In the genomic region with DNA sequence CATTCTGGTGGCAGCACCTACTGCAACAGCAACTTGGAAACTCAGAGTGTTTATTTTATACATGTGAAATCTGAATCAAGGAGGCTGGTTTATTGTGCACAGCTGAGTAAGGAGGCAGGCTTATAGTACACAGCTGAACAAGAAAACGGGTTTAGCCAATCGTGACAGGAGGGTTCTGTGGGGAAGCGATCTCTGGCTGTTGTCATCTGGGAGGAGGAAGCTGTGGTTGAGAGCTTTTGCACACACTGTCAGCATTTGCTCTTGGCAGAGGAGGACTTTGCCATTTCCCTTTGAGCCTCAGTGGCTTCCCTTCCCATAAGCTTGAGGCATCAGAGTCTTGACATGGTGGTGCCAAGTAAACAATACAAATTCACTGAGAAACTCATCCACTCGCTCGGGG, we compare ENCODE assay signal across 12 mouse cellular contexts. TPM values are rescaled to one million over a fixed set of nuclear protein-coding genes. Genes with fewer than 3 reads are reported as not detected.
DNase-seq lines count a peak whose midpoint lies in the region; ATAC-seq and TF ChIP-seq lines count a peak whose summit lies in the region.
"Had no signal": no experiment of that assay in that cellular context is flagged by ENCODE, and none has a peak within 500 bp of the region (broad histone marks: within the 10 kb centered on the region; RNA-seq: fewer than 3 reads in every experiment).

No protein-coding gene starts in this region.

- H3K36me3 ChIP-seq in intestine, embryonic 16.5 days (ENCODE audit: control insufficient read depth, insufficient read depth, low read length) = no peaks in the 10 kb centered on the region
- H3K36me3 ChIP-seq in forebrain, embryonic 14.5 days (ENCODE audit: control insufficient read depth, insufficient read depth, low read length) = no peaks in the 10 kb centered on the region
- H3K36me3 ChIP-seq in hindbrain, postnatal 0 days (ENCODE audit: insufficient read depth, low read length) = no peaks in the 10 kb centered on the region
- H3K36me3 ChIP-seq: embryonic facial prominence, embryonic 12.5 days; limb, embryonic 12.5 days; neural tube, embryonic 12.5 days had no signal

- H3K27ac ChIP-seq in intestine, embryonic 16.5 days (ENCODE audit: low read length) = no peak overlapping the region
- H3K27ac ChIP-seq in forebrain, embryonic 14.5 days (ENCODE audit: low read depth, low read length) = no peak overlapping the region
- H3K27ac ChIP-seq in hindbrain, postnatal 0 days = no peak overlapping the region
- H3K27ac ChIP-seq: embryonic facial prominence, embryonic 12.5 days; heart, adult 2 months; limb, embryonic 12.5 days; neural tube, embryonic 12.5 days had no signal

- H3K9ac ChIP-seq in intestine, embryonic 16.5 days (ENCODE audit: low read depth, low read length) = no peak overlapping the region
- no peak overlapping the region for H3K9ac ChIP-seq in forebrain, embryonic 14.5 days (ENCODE audit: low read length)
- no peak overlapping the region for H3K9ac ChIP-seq in hindbrain, postnatal 0 days (replicated peaks; ENCODE audit: low read length)
- H3K9ac ChIP-seq: embryonic facial prominence, embryonic 12.5 days; limb, embryonic 12.5 days; neural tube, embryonic 12.5 days had no signal

- H3K9me3 ChIP-seq in intestine, embryonic 16.5 days (ENCODE audit: control insufficient read depth, low read length) = no peaks in the 10 kb centered on the region
- H3K9me3 ChIP-seq in forebrain, embryonic 14.5 days (replicated peaks; ENCODE audit: control insufficient read depth, low read length) = no peaks in the 10 kb centered on the region
- no peaks in the 10 kb centered on the region for H3K9me3 ChIP-seq in hindbrain, postnatal 0 days (ENCODE audit: low read length)
- H3K9me3 ChIP-seq: embryonic facial prominence, embryonic 12.5 days; limb, embryonic 12.5 days; neural tube, embryonic 12.5 days had no signal

- no peak overlapping the region for H3K4me3 ChIP-seq in intestine, embryonic 16.5 days (ENCODE audit: low read length)
- no peak overlapping the region for H3K4me3 ChIP-seq in forebrain, embryonic 14.5 days (ENCODE audit: low read depth, low read length)
- H3K4me3 ChIP-seq in hindbrain, postnatal 0 days (ENCODE audit: low read length) = no peak overlapping the region
- H3K4me3 ChIP-seq: embryonic facial prominence, embryonic 12.5 days; heart, adult 2 months; limb, embryonic 12.5 days; neural tube, embryonic 12.5 days had no signal

- ATAC-seq in intestine, embryonic 16.5 days = no peak
- ATAC-seq in forebrain, embryonic 14.5 days = no peak
- no peak for ATAC-seq in hindbrain, postnatal 0 days

- WGBS in intestine, embryonic 16.5 days = 58% methylated on average over 5 of the region's 5 CpGs
- 87% methylated on average over 5 of the region's 5 CpGs for WGBS in forebrain, embryonic 14.5 days
- 69% methylated on average over 5 of the region's 5 CpGs for WGBS in hindbrain, postnatal 0 days

- H3K27me3 ChIP-seq in intestine, embryonic 16.5 days (replicated peaks; ENCODE audit: control insufficient read depth, insufficient read depth, low read length) = no peaks in the 10 kb centered on the region
- H3K27me3 ChIP-seq in forebrain, embryonic 14.5 days (replicated peaks; ENCODE audit: control insufficient read depth, insufficient read depth, low read length) = no peaks in the 10 kb centered on the region
- H3K27me3 ChIP-seq in hindbrain, postnatal 0 days (ENCODE audit: insufficient read depth, low read length) = no peaks in the 10 kb centered on the region
- H3K27me3 ChIP-seq: embryonic facial prominence, embryonic 12.5 days; neural tube, embryonic 12.5 days had no signal

- no peak for TF ChIP-seq CTCF in hindbrain, postnatal 0 days (IDR thresholded peaks at IDR 0.05; ENCODE audit: low read depth)

- DNase-seq in heart, adult 18-20 months = peak; percentile 12 to 67
- DNase-seq in heart, postnatal 14 days = no peak
- DNase-seq in B cell, adult 2 months = peak; percentile 13 to 39
- peak; percentile 55 for DNase-seq in induced T-regulatory cell, adult 2 months (ENCODE audit: low read depth)
- DNase-seq in natural killer cell, adult 2 months (ENCODE audit: low spot score in 2 of 2) = peak; percentile 21 to 34
- no peak for DNase-seq in forebrain, embryonic 14.5 days (ENCODE audit: low spot score)
- no peak for DNase-seq in hindbrain, postnatal 0 days (ENCODE audit: low spot score)

- peaks cover 5% of the 10 kb centered on the region for H3K4me1 ChIP-seq in intestine, embryonic 16.5 days (ENCODE audit: control insufficient read depth, insufficient read depth, low read length)
- no peaks in the 10 kb centered on the region for H3K4me1 ChIP-seq in forebrain, embryonic 14.5 days (ENCODE audit: control insufficient read depth, insufficient read depth, low read length)
- H3K4me1 ChIP-seq in hindbrain, postnatal 0 days (ENCODE audit: insufficient read depth, low read length) = no peaks in the 10 kb centered on the region
- H3K4me1 ChIP-seq: embryonic facial prominence, embryonic 12.5 days; neural tube, embryonic 12.5 days had no signal

- no peak overlapping the region for H3K4me2 ChIP-seq in intestine, embryonic 16.5 days (ENCODE audit: low read depth, low read length)
- no peak overlapping the region for H3K4me2 ChIP-seq in forebrain, embryonic 14.5 days (ENCODE audit: low read length)
- no peak overlapping the region for H3K4me2 ChIP-seq in hindbrain, postnatal 0 days (ENCODE audit: low read depth, low read length)
- H3K4me2 ChIP-seq: embryonic facial prominence, embryonic 12.5 days; limb, embryonic 12.5 days; neural tube, embryonic 12.5 days had no signal

- intact Hi-C loops in heart, postnatal 14 days (cut with DNase I) = no loop called here

RNA-seq across cellular contexts. Expression of gene Gsdme, which starts 11.0 kb away (rescaled TPM):
- under 1 TPM; 0.30 to 0.44 TPM for total RNA-seq in heart, adult 18-20 months (2021)
- total RNA-seq in heart, postnatal 14 days (2021) = under 1 TPM; 0.31 to 0.44 TPM
- polyA plus RNA-seq in intestine, embryonic 16.5 days (2015; fragmentation: Nextera tagmentation; extraction: Ambion mirVana) = 27.4 and 27.8 TPM in 2 replicates
- polyA plus RNA-seq in forebrain, embryonic 14.5 days (2014; fragmentation: Nextera tagmentation; extraction: Ambion mirVana) = 58.3 and 74.7 TPM in 2 replicates
- 15.4 and 16.9 TPM in 2 replicates for total RNA-seq in hindbrain, postnatal 0 days (2014; rRNA removed)
- 82.0 and 85.9 TPM in 2 replicates for polyA plus RNA-seq in hindbrain, postnatal 0 days (2015; fragmentation: Nextera tagmentation; extraction: Ambion mirVana)

Comparison
In these comparisons a context has a peak if more than half of its experiments do, and no peak if none do; other contexts are left out.
1. DNase-seq: peak in heart, adult 18-20 months (2 of 2), B cell, adult 2 months (2 of 2), induced T-regulatory cell, adult 2 months (single experiment) and natural killer cell, adult 2 months (2 of 2); none in heart, postnatal 14 days (0 of 2), forebrain, embryonic 14.5 days (single experiment) and hindbrain, postnatal 0 days (single experiment).
2. RNA of gene Gsdme, which starts 11.0 kb away (total RNA-seq): 15.4 to 16.9 TPM in hindbrain, postnatal 0 days; 0.31 to 0.44 TPM in heart, postnatal 14 days and 0.30 to 0.44 TPM in heart, adult 18-20 months; every median in the first group is over 10 times any median in the second.